Mouse (Mus musculus) thymus, postnatal 10 days (tissue): Measurements from ENCODE around the gene Zbtb14.

Experiments
- DNase-seq, 2 experiments: peaks; one replicate each; pipeline ENCODE4 v3.0.0; 2021; ENCODE audit warnings: low spot score in 2 of 2

Zbtb14 gene

DNA sequence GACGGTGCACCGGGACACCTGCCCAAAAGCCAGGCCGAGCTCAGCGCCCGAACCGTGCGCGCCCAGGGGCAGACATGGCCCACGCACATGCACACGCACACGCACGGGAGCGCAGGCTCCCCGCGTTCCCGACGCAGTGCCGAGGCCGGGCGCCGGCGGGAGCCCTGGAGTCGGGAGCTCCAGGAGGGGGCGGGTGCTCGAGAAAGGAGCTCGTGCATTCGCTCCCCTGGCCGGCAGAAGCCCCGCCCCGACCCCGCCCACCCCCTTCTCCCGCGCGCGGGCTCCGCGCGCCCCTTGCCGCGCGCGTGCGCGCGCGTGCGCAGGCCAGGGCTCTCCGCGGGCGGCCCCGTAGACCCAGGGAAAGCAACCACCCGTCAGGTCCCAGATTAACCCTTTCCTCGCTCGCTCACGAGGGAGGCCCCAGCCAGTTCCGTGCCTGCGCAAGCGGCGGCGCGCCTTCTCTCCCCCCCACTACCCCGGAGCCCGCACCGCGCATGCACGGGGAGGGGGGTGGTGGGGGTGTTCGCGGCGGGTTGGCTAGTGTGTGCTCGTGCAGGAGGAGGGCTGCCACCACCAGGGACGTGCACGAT lies at the start of gene Zbtb14:
Gene Zbtb14 (plus strand): TSS at position 540 of the 590 bp plus-strand sequence.
- peak; percentile 94 to 95 for DNase-seq

- no peak for DNase-seq
Observed at GRCm38 (mm10) chr17:69346056-69346455, 36.8 kb upstream of the Zbtb14 start.

GRCm38 (mm10) chr17:69349014-69349531 lies 33.8 kb upstream of the Zbtb14 start:
- DNase-seq = peak in 1 of 2 experiments; percentile 10

DNA sequence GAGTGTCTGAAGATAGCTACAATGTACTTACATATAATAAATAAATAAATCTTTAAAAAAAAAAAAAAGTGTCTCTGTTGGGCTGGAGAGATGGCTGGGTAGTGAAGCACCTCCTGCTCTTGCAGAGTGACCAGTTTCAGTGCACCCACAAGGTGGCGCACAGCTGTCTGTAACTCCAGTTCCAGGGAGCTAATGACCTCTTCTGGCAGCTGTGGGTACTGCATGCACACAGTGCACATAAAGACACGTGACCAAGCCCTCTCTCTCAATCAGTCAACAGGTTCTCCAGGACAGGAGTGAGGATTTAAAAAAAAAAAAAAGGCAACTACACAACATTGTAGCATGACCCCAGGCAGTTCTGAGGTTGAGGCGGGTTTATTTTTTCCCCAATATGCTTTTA lies 17.8 kb upstream of the Zbtb14 start:
- peak in 1 of 2 experiments; percentile 56 for DNase-seq

GRCm38 (mm10) chr17:69380838-69381237 lies 2.0 kb upstream of the Zbtb14 start:
- DNase-seq = no peak

- peak; percentile 81 to 82 for DNase-seq
Observed at GRCm38 (mm10) chr17:69383201-69383940, 521 bp downstream of the Zbtb14 start.

DNA sequence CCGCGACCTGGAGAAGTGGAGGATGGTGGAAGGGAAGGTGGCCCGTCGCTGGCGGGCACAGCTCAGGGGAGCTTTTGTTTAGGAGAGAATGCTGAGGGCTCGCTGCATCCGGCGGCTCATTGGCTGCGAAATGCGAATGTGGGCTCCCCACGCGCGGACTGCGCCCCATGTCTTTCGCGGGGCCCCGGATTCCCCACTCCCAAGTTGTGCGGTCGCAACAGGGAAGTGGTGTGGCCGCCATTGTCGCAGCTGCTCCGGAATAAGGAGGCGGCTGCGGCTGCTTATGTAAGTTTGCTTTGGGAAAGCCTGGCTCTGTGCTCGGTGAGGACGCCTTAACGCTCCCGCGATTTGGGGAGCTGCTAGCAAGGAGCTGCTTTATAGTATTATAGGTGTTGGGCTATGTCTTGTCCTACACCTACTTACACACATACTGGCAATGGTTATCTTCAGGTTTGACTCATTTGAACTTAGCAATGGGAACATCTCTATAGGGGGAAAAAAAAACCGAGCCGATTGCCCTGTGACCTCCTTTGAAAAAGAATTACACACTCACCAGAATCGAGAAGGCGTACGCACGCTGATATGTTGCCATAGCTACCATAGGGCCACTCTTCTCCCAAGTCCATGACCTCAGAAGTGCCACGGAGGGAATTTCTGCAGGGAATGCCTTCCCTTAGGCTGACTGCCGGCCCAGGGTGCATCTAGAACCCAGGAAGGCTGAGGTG lies 1.3 kb downstream of the Zbtb14 start:
- DNase-seq = peak; percentile 7 to 58

DNA sequence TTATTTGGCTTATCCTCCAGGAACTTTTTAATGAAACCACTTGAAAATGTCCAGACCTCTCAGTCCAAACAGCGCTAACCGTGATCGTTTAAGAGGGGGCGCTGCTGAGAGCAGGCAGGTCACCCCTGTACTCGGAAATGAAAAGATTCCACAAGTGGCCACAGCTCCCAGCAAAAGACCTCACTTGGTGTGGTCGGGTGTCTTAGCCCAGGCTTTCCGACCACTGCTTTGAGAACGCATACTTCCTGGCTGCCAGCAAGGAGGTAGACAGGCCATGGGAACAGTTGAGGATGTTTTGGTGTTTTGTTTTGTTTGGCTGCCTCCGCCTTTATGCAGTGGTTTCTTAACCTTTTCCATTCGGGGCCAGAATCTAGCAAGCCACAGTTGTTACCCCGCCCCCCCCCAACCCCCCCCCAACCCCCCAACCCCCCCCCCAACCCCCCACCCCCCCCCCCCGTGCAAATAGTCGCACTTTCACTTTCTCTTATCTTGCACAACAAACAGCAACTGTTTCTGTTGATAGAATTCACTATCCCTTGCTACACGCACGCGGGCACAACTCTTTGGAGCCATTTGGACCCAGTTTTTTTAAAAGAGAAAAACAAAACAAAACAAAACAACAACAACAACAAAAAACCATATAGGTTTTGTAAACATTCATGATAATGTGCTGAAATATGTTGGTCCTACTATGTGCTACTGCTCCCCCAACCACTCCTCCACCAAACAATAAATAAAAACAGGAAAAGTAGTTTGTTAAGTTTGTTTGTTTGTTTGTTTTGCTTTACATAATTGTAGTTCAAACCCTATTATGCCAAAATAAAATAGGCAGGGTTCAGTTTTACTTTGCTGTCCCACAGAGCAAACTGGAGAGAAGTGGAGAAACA lies 13.5 kb downstream of the Zbtb14 start:
- peak in 1 of 2 experiments; percentile 36 for DNase-seq

GRCm38 (mm10) chr17:69397163-69397562 lies 14.3 kb downstream of the Zbtb14 start:
- no peak for DNase-seq

DNA sequence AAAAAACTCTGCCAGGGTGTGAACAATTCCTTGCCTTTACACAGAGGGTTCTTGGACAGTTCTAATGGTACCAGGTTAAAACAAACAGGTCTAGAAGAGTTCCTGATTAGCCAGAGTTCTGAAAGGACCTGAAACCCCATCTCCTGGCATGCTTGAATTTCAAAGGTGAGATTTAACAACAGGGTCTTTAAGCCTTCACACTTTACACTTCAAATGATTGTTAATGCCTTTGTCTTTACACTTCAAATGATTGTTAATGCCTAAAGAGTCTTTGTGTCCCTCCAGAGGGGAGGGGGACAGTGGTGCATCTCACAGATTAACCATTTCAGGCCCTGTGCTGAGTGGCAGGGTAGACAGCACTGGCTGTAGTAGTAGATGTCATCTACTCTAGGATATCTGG lies 15.2 kb downstream of the Zbtb14 start:
- no peak for DNase-seq

GRCm38 (mm10) chr17:69401146-69401545 lies 18.3 kb downstream of the Zbtb14 start:
- DNase-seq = no peak

GRCm38 (mm10) chr17:69416163-69416562 lies 33.3 kb downstream of the Zbtb14 start:
- DNase-seq = no peak

GRCm38 (mm10) chr17:69416920-69417661 lies 34.2 kb downstream of the Zbtb14 start:
- peak; percentile 88 to 91 for DNase-seq

DNA sequence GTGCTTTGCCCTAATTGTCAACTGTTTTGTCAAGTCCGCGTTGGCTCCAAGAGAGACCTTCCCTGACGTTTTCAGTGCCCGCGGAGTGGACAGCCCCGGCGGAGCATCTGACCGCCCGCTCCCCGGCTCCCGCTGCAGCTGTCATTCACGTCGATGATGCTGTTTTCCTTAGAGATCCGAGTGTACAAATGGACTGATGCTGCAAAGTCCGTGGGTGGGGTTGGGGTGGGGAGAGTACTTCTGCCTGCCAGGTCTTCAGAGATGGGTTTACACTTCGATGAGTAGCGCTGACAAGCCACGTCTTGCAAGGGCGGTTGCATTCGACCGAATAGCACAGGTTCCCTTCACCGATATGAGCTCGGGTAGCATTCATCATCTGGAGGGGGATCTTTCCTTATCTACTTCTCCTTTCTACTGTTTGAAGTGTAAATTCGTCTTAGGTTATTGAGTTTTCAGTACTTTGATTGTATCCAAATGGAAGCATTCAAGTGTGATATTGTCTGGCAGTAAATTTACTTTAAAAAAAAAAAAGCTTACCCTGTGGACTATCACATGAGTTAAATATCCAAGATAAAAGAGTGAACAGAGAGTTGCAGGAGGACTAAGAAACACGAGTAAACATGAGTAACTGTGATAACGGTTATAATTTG lies 35.0 kb downstream of the Zbtb14 start:
- DNase-seq = no peak

GRCm38 (mm10) chr17:69421592-69421991 lies 38.7 kb downstream of the Zbtb14 start:
- no peak for DNase-seq

DNA sequence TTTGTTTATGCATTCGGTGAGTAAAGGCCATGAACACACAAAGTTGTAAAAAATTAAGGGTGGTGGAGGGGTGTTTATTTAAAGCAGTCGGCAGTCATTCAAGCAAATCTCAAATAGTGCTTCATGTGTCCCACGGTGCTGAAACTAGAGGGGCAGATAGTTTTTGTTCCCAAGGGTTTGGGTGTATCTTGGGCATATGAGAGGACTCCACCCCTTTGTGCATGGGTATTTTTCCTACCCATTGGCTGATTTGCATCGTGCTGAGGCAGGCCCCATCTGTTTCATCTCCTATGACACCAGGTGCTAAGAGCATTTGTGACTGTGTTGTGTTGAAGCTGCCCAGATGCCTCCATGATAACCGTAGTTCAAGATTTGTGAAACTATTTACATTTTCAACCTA lies 55.0 kb downstream of the Zbtb14 start:
- DNase-seq = no peak

DNA sequence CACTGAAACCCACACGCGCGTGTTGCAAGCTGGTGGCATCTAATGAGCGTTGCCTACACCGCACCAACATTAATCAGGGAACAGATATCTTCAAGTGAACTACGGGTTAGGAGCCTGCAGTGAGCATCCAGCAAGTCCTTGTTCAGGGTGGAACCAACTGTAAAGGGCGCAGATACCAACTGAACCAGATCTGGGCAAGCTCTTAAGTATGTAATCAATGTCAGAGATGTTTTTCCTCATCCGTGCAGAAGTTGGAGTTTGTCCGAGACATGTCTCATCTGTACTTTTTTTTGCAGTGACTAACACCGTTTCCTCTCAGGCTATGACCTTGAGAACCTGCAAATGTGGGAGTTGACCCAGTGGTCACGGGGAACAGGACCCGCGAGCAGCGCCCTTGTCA lies 55.6 kb downstream of the Zbtb14 start:
- DNase-seq = no peak

DNA sequence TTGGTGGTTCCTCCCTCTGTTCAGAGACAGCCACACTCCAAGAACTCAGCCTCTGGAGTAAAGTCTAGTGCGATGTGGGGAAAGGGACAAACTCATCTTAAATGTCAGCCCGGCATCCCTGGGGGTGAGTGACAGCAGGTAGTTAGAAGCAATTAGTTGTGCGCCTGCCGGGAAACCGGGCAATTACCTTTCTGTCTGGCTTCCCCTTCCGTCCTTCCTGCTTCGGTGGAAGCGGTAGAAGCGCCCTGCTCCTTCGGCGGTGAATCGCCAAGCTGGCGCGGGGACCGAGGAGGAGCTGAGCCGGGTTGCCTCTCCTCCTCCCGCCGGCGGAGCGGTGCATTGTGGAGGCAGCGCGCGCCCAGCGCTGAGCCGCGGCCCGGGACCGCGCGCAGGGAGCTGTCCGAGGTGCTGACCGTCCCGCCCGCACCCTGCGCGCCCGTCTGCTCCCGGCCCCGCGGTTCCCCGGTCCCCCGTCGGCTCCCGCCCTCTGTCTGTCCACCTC lies 56.2 kb downstream of the Zbtb14 start, which contains the start of gene Akain1:
Gene Akain1 (plus strand): TSS at position 337 of the 502 bp plus-strand sequence.
- peak; percentile 25 to 69 for DNase-seq

DNA sequence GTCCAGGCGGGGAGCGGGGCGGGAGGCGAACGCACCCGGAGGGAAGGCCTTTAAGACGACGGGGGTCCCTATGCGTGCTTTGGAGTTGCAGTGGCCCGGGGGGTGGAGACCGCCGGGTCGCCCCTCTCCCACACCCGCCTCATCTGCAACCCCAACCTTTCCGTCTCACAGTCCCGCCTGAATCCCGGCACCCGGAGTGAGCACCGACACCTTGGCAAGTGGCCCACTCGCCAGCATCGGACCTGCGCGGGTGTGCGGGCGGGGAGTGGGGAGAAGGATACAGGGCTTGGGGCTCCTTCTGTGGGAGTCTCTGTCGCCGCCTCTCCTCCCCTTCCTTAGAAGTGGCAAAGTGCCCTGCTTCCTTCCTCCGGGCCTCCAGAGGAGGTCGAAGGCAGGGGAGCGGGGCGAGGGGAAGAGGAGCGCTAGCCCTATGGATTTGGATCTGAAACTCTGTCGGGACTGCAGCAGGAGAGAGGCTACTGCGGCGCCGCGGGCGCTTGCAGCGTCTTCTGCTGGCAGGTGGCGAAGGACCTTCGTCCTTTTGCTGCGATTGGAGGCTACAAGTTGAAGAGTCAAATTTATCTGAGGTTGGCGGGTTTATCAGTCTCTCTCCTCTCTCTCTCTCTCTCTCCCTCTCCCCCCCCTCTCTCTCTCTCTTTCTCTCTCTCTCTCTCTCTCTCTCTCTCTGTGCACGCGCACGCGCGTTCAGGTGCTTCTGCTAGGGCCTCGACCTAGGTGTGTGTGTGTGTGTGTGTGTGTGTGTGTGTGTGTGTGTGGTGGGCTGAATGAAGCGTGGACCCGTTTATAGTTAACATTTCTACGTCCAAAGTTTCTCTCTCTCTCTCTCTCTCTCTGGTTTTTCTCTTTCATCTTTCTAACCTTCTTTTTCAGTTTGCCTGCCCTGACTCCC lies 57.0 kb downstream of the Zbtb14 start:
- DNase-seq = peak in 1 of 2 experiments; percentile 4
